Mouse (Mus musculus): ENCODE measurements around the gene Enthd1.
"Not testable (repeated sequence)": the region's sequence is repeated elsewhere in the genome, so short reads cannot be mapped to it uniquely, and the experiment has no call there.

The Enthd1 gene

DNA sequence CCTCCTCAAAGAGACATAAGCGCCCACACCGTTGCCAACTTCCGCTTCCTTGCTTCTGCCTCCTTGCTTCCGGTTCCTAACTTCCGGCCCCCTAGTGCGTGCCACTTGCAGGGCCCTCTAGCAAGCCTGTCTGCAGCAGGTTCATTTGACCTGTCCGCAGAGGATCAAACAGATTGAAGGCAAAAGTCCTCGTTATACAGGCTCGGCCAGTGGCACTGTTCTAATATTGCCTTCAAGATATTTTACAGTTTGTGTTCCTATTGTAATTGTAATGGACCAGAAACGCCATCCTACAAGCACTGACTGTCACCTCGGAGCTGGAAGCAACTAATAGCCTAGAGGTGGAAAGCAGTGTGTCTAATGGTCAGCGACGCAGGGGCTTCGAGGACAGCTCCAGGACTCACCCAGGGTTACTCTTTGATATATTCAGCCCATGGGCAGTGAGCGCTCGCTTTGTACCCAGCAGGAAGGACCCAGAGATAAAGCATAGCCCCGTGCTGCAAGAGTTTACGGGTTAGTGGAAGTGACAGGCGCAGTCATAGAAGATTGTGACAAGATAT lies at the start of gene Enthd1:
Gene Enthd1 (minus strand): TSS at position 51 of the 560 bp plus-strand sequence.
- DNase-seq: no peak

DNA sequence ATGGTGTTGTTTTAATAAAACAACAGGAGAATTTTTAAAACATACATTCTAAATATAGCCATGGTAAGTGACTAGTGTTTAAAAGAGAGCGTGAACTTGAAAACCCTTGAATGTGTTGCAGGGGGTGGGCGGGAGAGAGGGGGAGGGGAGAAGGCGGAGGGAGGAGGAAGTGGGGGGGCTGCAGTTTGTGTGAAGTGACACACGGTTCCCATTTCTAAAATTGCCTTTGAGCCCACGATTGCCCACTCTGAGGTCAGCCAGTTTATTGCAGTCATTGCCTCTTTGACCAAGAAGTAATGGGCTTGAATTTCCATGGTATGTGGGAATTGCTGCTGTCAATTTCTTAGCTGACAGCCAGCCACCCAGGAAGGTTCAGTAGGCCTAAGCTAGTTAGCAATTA lies 48.9 kb upstream of the Enthd1 start:
- peak in 1 of 2 experiments; percentile 52 for DNase-seq

DNA sequence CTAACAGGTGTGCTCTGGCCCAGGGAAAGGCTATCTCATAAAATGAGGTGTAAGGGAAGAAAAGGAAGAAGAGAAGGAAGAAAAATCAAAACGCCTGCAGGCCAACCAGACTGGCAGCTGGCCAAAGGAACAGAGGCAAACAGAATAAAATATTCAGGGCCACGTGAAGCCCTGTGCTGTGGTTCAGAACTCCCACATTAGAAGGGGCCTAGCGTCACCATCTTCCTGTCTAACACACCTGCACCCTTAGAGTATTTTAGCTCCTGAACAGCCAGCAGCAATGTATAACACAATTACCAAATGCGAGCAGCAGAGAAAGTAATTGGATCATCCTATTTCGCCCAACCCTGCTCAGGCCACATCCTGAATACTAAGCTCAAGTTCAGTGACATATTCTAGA lies 46.5 kb upstream of the Enthd1 start:
- peak; percentile 73 to 75 for DNase-seq

DNA sequence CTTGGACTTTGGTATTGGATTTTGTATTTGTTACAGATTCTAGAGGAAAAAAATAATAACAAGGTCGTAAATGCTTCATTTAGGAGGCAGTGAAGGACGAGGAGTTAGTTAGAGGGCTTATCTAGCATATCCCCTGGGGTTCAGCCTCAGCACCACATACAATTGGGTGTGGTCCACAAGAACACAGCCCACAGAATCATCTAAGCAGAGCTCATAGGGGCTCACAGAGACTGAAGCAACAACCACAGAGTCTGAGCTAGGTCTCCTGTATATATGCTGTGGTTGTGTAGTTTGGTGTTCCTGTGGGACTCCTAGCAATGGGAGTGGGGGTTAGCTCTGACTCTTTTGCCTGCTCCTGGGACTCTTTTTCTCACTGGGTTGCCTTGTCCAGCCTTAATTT lies 45.4 kb upstream of the Enthd1 start:
- DNase-seq: no peak

DNA sequence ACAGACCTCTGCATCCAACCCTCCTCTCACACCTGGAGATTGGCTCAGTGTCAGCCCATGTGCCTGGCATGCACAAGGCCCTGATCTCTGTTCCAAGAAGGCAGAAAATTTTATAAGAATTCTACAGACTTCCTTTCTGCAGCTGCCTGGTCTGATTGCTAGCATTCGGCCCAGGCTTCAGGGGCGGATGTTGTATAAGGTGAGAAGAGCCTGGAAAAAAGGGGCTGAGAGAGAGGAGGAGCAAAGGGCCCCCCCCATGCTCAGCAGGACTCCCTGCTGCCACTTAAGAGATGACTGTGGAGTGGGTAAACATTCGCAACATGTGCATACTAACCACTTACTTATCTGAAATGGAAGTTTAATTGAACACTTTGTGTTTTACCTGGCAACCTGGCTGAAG lies 43.0 kb upstream of the Enthd1 start:
- peak in 1 of 2 experiments; percentile 54 for DNase-seq

DNA sequence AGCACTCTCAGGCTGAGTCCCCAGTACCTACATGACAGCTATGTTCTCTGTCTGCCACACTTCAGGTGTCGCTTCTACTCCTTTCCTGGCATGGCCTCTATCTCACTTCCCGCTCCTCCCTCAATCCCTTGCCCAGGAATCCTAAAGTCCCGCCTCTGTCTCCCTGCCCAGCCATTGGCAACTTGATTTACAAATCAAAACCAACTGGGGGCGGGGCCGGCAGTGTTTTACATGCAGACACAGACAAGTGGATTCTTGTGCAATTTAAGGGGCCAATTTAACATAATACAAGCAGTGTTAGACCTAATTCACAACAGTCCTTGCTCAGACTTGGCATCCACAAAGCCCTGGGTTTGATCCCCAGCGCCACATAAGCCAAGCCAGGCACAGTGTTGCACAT lies 39.1 kb upstream of the Enthd1 start:
- DNase-seq: no peak

DNA sequence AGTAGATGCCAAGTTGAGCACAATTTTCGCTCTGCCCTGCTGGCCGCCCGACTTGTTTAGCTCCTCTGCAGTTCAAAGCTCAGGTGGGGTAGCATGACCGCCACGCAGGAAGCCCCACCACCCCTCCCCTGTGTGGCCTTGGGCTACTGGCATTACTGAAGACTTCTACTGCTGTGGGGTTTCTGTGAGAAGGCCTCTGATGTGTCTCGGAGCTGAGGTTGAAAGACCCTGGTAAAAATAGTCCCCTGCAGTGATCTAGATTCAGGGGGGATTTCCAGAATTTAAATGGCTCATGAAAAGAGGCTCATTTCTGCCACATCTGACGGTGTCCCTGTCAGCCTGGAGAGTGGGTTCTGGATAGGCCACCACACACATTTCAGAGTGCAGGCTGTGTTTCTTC lies 37.5 kb upstream of the Enthd1 start:
- DNase-seq: peak; percentile 50 to 70

DNA sequence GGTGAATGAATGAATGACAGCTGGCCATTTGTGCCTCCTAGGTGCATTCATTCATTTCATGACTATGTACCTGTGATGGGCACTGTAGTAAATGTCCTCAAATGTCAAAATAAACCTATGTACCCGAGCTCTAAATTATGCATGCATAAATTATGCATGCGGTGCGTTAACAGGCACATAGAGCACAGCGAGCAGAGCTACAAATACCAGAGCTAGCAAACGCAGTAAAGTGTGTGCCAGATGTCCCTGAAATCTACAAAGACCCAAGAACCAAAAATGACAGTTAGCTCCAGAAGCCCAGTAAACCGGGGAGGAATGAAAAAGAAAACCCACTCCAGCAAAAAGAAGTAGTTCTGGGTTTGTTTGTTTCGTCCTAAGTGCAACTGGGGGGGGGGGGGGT lies 36.5 kb upstream of the Enthd1 start:
- no peak for DNase-seq

DNA sequence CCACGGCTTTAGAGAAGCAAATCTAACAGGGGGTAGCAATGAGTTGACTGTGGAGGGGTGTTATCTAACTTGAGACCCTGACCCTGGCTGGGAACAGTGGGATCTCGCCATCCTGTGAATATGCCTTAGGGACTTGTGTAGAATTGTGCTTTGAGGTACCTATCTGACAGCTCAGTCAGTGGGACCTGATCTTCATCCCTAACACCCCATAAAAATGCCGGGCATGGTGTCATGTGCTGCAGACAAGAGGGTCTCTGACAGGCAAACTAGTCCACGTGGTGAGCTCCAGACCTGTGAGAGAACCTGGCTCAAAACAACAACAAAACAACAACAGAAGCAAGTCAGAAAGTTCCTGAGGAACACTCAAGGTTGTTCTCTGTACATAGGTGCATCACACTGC lies 34.9 kb upstream of the Enthd1 start:
- no peak for DNase-seq

DNA sequence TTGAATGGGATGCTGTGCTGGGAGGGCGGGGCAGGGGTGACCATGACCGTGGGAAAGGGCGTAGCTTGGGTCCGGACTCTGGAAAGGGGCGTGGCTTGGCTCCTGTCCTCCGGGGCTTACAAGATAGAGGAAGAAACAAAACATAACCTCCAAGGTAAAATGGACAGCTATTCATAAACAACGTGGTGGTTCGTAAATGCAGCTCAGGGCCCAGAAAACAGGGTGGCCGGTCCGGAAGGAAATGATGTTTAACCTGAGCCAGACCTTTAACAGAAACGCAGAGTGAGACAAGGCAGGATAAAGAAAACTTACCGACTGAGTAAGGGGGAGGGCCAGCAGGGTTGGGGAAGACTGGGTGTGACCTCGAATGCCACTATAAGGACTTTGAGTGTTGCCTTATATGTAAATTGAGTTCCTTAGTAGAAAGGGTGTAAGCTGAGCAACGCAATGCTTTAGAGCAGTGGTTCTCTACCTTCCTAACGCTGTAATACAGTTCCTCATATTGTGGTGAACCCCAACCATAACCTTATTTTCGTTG lies 34.3 kb upstream of the Enthd1 start:
- peak in 1 of 2 experiments; percentile 33 for DNase-seq

DNA sequence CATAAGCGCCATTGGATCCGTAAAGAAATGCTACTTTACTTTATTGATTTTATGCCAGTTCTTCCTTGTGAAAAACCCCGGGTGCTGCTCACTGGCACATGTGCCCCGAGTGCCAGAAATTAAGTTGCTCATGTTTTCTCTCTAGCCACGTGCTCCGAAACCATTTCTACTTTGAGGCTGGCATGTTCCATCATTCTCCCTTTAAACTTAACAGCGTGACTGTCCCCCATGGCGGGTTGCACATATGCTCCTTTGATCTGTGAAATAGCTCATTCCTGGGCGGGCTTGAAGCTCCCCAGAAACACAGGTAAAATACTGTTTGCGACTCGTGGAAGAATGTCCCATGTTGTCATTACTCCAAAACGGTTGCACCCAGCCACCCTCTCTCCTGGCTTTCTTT lies 33.8 kb upstream of the Enthd1 start:
- DNase-seq: no peak

DNA sequence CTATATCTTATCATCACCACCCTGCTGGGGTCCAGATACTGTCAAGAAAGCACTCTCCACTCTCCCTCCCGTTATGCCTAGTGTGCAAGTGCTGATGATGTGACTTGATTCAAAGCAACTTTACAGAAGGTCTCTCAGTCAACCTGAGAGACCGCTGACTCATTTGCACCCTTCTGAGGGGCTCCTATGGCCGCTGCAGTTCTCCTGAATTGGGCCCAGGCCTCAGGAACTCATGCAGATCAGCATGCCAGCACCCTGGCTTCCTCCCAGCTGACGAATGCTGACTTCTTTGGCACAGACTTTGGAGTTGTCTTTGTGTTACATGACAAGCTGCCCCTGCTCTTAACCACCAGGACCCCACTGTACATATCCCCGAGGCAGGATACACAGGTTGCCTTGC lies 28.9 kb upstream of the Enthd1 start:
- DNase-seq: no peak

DNA sequence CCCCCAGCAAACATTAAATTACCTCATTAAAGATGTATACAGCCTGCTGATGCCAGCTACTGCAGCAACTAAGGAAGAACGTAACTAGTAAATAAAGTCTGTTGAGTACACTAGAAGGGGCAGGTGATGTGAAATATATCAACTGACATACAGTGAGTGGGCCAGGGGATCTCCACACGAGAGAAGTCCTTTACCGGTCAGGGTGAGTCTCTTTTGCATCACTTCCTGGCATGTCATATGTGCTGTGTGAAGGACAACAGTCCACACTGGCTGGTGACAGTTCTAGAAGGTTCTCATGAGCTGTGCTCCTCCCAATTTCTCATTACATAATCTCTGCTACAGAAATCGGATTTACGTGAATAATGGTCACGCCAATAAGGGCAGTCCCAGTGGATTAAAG lies 27.8 kb upstream of the Enthd1 start:
- no peak for DNase-seq

DNA sequence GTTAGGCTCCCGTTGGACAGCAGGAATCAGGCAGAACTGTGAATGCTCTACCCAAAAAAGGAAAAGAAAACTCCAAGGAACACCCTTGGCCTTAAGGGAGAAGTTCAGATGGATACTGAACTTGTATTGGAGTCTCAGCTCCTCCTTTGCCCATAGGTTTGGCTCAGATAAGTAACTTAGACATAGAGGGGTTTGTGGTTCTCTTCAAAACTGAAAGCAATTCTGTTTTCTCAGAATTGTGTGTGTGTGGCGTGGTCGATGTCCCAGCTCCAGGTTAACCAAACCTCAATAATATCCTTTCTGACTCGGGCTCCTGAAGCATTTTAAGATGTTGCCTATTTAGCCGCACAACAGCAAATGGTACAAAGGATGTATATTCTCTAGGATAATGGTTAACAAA lies 25.7 kb upstream of the Enthd1 start:
- no peak for DNase-seq

DNA sequence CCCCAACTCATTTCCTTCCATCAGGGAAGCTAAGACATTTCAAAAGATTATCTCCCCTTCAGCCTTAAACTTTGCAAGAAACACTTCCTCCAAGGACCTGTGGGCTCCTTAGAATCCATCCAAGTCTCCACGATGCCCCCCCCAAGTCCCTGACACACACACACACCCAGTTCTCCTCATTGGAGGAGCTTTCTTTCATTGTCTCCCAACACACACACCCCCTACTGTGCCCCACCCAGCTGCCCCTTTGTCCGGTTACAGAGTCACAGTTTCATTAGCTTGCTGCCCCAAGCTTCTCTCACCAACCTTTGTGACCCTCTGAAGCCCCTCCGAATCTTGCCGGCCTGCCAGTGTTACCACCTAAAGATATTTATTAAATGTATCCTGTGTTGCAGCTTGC lies 21.3 kb upstream of the Enthd1 start:
- DNase-seq: no peak

DNA sequence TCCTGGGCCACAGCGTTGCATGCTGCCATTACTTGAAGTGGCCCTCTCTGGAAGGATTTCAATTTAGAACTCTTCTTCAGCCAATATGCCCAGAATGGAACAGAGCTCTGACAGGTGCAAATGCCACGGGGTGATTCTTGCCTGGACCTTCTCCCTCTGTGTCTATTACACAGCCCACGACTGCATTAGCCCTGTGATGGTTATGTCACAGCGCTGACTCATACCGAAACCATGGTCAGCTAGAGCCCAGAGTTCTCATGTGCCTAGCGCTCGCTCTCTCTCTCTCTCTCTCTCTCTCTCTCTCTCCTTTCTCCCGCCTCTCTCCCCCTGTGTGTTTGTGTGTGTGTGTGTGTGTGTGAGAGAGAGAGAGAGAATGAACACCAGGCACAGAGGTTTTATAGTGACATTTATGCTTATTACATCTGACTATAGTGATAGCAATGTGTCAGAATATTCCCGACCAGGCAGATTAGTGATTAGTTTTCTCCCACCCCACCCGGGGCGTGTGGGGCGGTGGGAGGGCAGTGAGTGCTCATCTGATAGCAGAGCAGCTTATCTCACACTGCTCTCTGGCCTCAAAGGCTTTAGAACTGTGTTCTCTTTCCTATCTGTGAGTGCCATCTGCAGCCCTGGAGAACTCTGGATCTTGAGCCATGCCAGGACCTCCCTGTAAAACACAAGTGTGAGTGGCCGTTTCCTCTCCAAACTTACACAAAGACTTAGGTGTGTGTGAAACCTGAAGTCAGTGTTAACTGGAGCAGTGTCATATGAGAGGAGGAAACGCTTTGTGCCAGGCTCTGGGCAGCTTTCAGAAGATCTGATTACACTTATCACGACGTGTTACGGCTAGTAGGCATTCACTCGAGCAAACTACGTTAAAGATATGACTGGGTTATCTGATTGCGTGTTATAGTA lies 17.9 kb upstream of the Enthd1 start:
- no peak for DNase-seq

DNA sequence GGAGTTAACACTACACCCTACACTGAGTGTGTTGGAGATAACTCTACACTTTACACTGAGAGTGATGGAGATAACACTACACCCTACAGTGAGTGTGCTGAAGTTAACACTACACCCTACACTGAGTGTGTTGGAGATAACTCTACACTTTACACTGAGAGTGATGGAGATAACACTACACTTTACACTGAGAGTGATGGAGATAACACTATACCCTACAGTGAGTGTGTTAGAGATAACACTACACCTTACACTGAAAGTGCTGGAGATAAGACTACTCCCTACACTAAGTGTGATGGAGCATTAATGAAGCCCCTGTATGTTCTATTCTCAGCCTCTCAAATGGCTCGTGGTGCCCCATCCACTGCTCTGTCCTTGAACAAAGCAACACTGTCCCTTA lies 15.6 kb upstream of the Enthd1 start:
- DNase-seq: not testable (repeated sequence)

DNA sequence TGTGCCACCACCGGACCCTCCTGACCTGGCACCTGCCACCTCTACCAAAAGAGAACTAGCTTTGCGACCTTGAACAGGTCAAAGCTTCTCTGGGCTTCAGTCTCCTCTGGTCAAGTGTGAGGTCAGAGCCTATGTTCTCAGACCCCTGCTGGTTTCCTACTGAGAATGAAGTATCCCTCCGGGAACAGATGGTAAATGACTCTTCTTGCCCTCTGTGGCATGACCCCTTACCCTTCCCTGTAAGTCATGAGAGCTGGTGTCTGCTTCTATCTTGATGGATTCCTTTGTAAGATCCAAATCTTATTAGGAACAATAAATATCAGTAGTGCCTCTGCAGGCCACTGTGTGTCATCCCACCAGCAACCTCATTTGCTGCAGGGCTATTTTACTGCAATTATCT lies 14.2 kb upstream of the Enthd1 start:
- DNase-seq: no peak

DNA sequence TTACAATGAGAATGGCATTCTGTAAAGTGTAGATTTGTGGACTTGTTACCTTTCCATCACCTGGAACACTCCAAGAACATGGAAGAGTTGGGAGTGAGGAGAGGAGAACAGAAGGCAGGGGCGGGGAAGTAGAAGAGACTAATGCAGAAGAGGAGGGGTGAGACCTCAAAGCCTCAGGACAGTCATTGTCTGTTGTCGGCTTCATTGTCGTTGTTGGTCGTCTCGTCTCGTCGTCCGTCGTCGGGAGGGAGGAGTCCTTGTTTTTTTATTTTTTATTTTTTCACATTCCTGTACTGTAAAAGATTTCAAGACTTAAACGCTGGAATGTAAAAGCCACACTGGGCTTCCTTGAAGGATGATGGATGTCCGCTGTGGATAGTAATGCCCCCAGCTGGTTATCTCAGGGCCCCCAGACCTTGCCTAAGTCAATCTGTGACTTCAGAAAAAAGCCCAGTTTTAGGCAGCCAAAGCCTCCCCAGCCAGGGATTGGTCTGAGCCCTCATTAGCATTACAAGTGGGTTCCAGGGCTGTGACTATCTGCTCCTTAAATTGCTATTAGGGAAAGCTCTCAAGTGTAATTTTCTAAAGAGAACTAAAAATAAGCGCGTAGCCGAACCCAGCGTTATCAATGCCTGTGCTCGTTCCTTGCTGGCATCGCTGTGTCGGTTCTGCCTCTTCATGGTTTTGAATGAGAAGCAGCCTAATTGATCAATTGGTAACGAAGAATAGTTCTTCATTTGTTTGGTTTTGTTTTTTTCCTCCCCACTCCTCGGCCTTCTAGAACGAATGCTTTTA lies 12.4 kb upstream of the Enthd1 start:
- DNase-seq: no peak

DNA sequence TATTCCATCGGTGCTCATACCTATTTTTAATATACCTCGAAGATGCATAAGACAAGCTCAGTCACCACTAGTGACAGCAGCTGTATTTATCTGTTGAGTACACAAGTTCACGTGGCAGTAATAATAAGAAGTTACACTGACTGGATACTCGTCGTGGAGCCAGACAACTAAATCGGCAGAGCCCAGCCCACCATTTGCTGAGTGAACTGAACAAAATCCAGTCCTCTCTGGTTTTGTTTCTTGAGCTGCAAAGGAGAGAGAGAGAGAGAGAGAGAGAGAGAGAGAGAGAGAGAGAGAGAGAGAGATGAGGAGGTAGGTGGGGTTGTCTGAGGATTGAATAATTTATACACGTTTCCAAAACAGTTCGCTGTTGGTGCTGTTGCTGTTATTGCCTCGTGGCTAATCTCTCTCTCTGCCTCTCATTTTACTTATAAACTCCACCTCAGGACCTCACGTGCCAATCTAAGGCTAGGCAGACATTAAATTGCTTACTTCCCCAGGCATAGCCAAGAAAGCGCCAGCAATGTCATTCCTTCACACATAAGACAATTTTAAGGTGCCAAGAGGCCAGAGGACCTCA lies 11.5 kb upstream of the Enthd1 start:
- no peak for DNase-seq

DNA sequence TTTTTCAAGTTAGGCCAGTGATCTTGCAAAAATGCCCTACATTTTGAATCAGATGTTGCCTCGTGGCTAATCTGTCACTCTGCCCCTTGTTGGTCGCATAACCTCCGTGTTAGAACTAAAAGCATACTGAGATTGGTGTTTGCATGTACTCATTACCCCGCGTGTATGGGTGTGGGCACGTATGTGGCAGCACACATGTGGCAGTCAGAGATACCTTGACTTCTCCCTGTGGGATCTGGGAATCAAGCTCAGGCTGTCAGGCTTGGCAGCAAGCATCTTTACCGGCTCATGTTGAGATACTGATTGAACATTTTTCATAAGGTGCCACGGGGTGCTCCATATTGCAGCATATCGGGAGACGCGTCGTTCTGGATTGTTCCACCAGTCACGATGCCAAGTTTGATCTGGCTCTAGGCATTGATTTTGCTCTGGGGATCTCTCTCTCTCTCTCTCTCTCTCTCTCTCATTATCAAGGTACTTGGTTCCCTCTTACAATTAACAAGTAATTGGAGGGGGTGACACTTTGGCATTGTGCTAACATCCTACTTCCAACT lies 10.9 kb upstream of the Enthd1 start:
- DNase-seq: no peak

DNA sequence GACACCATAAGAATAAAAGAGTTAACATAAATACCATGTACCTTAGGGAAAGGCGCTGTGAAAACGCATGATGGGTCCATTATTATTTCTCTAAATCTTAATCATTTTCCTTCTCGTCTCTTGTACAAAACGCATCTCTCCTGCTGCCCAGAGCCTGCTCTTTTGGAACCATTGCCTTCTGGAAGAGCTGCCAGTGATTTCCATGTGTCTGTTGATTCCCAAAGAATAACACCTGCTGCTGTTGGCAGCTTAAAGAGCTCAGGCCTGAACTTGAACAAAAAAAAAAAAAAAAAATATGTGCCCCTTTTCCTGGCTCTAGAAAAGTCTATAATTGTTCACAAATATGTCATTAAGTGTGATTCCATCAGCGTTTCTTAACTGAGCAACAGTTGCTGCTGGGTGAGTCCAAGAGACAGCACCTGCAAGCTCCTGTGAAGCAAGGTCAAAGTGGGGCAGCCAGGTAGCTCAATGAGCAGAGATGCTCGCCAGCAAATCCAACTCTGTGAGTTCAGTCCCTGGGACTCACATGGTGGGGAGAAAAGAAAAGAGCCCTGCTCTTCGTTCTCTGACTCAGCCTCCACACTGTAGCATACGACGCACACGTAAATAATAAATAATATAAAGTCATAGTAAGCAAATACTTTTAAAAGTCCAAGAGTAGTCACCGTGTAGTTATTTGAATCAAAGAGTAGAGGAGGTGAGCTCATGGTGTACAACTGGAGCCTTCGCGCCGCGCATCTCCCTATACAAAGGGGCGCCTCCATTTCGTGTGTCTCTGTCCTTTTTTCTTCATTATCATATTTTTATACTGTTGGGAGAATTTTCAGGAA lies 9.5 kb upstream of the Enthd1 start:
- no peak for DNase-seq
